Mouse (Mus musculus): Measurements from ENCODE around the gene Notch4.
"Not testable (repeated sequence)": the region's sequence is repeated elsewhere in the genome, so short reads cannot be mapped to it uniquely, and the experiment has no call there.

DNA sequence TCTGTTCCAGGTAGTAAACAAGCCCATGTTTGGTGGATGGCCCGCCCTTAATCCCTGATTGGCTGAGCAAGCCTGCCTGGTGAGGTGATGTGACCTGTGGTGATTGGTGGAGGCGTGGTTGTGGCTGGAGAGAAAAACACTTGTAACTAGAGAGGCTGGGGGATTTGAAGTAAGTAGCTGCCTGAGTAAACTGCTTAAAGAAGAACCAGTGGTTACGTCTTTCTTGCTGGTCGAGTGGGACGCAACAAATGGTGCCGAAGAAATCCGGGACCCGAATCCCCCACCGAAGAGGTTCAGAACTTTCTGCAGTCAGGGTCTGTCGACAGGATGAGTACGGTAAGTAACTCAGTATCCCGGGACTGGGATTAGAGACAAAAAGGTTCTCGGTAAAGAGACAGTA lies 20.5 kb upstream of the Notch4 start:
- TF ChIP-seq POLR2A (IDR thresholded peaks at IDR 0.05; ENCODE audit: low read depth, low read length); CTCF (IDR thresholded peaks at IDR 0.05; ENCODE audit: borderline replicate concordance, insufficient read depth, low read length): not testable (repeated sequence)

Data from embryonic fibroblast, embryonic 13.5 days (primary cell).